Mouse (Mus musculus): ENCODE results near the gene Usp36. TPM values are rescaled to one million over a fixed set of nuclear protein-coding genes. Genes with fewer than 3 reads are reported as not detected.
A peak's percentile ranks its signal among the peaks of the same experiment; 100 is the strongest.

Gene Usp36
- polyA plus RNA-seq, 2 experiments, result 17.7 to 24.3 TPM

DNA sequence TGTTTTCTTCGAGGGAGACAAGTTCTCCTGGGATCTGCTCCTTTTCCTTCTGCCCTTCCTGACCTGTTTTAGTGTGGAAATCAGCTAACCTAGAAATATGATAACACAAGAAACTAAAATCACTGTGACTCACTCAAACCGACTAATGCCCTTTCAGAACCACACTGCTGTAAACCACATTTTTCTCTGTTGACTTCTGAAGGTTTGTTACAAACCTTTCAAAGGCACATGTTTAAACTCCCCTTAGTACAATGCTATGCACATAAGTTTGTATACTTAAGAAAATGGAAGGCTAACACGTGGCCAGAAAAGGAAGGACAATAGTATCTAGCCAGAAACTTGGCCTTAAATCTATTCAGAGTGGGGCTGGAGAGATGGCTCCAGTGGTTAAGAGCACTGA lies 56.1 kb downstream of the Usp36 start:
- Histone ChIP-seq H3K36me3 (ENCODE audit: control insufficient read depth, insufficient read depth, low read length) (no peaks in the 10 kb centered on the region), H3K9ac (ENCODE audit: low read depth, low read length, severe bottlenecking) (no peak overlapping the region), H3K4me1 (ENCODE audit: control insufficient read depth, insufficient read depth, low read length) (peaks cover 34% of the 10 kb centered on the region), H3K27ac (replicated peaks; ENCODE audit: low read depth, low read length) (no peak overlapping the region), H3K4me2 (replicated peaks; ENCODE audit: low read depth, low read length, severe bottlenecking) (no peak overlapping the region), H3K4me3 (replicated peaks; ENCODE audit: low read length) (no peak overlapping the region), H3K27me3 (ENCODE audit: control insufficient read depth, insufficient read depth, low read length) (no peaks in the 10 kb centered on the region), H3K9me3 (ENCODE audit: control insufficient read depth, low read length) (no peaks in the 10 kb centered on the region)
- DNase-seq (ENCODE audit: low spot score), result no peak
- TF ChIP-seq POLR2A (IDR thresholded peaks at IDR 0.05; ENCODE audit: borderline replicate concordance, extremely low read depth, insufficient read depth, insufficient read length), result no peak
- 63% methylated on average over 3 of the region's 3 CpGs for WGBS
- no peak for ATAC-seq (ENCODE audit: low FRiP score, low read depth)

DNA sequence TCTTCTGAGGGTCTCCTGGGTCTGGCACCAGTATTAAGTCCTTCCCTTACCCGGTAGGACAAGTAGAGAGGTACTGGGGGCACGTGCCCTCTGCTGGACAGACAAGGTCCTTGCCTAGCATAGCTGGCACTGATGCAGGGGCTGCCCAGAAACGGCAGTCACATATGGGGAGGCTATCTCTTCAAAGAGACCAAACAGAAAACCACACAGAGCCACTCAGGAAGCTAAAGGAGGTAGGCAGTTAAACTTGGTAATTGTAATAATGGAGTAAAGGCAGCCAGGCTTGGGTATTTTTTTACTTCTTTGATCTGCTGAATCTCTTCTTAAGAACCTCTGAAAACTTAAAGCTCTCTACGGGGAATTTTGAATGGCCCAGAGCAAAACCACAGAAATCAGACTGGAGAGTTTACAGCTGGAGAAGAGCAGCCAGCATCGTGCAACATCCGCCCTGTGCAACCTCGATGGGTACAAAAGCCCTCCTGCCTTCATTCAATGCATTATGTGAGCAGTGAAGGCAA lies 57.7 kb downstream of the Usp36 start:
- Histone ChIP-seq H3K4me3 (replicated peaks; ENCODE audit: low read length) (no peak overlapping the region), H3K36me3 (ENCODE audit: control insufficient read depth, insufficient read depth, low read length) (no peaks in the 10 kb centered on the region), H3K4me2 (replicated peaks; ENCODE audit: low read depth, low read length, severe bottlenecking) (no peak overlapping the region), H3K27ac (replicated peaks; ENCODE audit: low read depth, low read length) (no peak overlapping the region), H3K9me3 (ENCODE audit: control insufficient read depth, low read length) (no peaks in the 10 kb centered on the region), H3K9ac (ENCODE audit: low read depth, low read length, severe bottlenecking) (no peak overlapping the region), H3K4me1 (ENCODE audit: control insufficient read depth, insufficient read depth, low read length) (peaks cover 24% of the 10 kb centered on the region), H3K27me3 (ENCODE audit: control insufficient read depth, insufficient read depth, low read length) (no peaks in the 10 kb centered on the region)
- ATAC-seq (ENCODE audit: low FRiP score, low read depth) (0 out of 2 replicates have a peak, but pooled peaks have one; percentile 39), DNase-seq (ENCODE audit: low spot score) (no peak)
- 34% methylated on average over 7 of the region's 7 CpGs for WGBS
- TF ChIP-seq POLR2A (IDR thresholded peaks at IDR 0.05; ENCODE audit: borderline replicate concordance, extremely low read depth, insufficient read depth, insufficient read length), result no peak

DNA sequence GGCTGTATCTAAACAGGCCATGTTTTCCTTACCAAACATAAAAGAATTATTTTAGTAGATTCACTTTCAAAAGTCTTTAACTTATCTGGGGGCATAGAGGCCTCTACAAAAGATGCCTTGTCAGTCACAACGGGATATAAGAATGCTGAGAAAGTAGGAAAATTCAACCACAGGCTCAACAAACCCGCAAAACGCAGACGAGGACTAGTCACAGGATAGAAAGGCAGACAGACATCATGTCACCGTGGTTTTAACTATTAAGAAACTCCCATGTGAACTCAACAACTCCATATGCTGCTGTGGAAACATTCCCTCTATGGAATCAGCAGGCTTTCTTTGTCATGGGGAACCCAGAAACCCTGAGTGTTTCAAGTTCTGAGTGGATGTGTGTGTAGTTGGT lies 60.1 kb downstream of the Usp36 start:
- TF ChIP-seq POLR2A (IDR thresholded peaks at IDR 0.05; ENCODE audit: borderline replicate concordance, extremely low read depth, insufficient read depth, insufficient read length), result no peak
- Histone ChIP-seq H3K9me3 (ENCODE audit: control insufficient read depth, low read length) (no peaks in the 10 kb centered on the region), H3K4me2 (replicated peaks; ENCODE audit: low read depth, low read length, severe bottlenecking) (no peak overlapping the region), H3K4me3 (replicated peaks; ENCODE audit: low read length) (no peak overlapping the region), H3K9ac (ENCODE audit: low read depth, low read length, severe bottlenecking) (no peak overlapping the region), H3K27ac (replicated peaks; ENCODE audit: low read depth, low read length) (no peak overlapping the region), H3K27me3 (ENCODE audit: control insufficient read depth, insufficient read depth, low read length) (no peaks in the 10 kb centered on the region), H3K4me1 (ENCODE audit: control insufficient read depth, insufficient read depth, low read length) (peaks cover 14% of the 10 kb centered on the region), H3K36me3 (ENCODE audit: control insufficient read depth, insufficient read depth, low read length) (no peaks in the 10 kb centered on the region)
- DNase-seq (ENCODE audit: low spot score) (no peak), ATAC-seq (ENCODE audit: low FRiP score, low read depth) (no peak)
- WGBS, result 78% methylated on average over 5 of the region's 5 CpGs

DNA sequence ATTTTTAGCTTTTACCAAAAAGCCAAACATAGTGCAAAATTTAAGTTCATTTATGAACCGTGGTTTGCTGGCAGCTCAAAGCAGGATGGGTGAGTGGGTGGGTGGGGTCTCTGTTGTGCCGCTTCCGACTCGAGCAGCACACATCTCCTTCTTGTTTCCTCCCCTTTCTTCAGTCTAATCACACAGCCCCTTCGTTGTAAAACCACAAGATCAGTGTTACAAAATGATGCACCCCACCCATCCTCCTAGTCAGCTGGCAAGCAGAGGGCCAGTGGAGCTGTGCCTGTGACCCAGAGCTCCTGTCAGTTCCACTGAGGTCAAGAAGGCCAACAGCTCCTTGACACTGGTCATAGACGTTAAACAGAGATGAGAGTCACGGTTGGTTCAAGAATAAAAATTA lies 62.4 kb downstream of the Usp36 start:
- 70% methylated on average over 7 of the region's 7 CpGs for WGBS
- no peaks in the 10 kb centered on the region for H3K27me3 ChIP-seq (ENCODE audit: control insufficient read depth, insufficient read depth, low read length)
- peaks cover 13% of the 10 kb centered on the region for H3K4me1 ChIP-seq (ENCODE audit: control insufficient read depth, insufficient read depth, low read length)
- H3K9ac ChIP-seq (ENCODE audit: low read depth, low read length, severe bottlenecking), result no peak overlapping the region
- H3K4me3 ChIP-seq (replicated peaks; ENCODE audit: low read length), result no peak overlapping the region
- H3K9me3 ChIP-seq (ENCODE audit: control insufficient read depth, low read length), result no peaks in the 10 kb centered on the region
- H3K27ac ChIP-seq (replicated peaks; ENCODE audit: low read depth, low read length), result no peak overlapping the region
- no peak for TF ChIP-seq POLR2A (IDR thresholded peaks at IDR 0.05; ENCODE audit: borderline replicate concordance, extremely low read depth, insufficient read depth, insufficient read length)
- H3K36me3 ChIP-seq (ENCODE audit: control insufficient read depth, insufficient read depth, low read length), result no peaks in the 10 kb centered on the region
- no peak for DNase-seq (ENCODE audit: low spot score)
- no peak overlapping the region for H3K4me2 ChIP-seq (replicated peaks; ENCODE audit: low read depth, low read length, severe bottlenecking)
- ATAC-seq (ENCODE audit: low FRiP score, low read depth), result no peak

DNA sequence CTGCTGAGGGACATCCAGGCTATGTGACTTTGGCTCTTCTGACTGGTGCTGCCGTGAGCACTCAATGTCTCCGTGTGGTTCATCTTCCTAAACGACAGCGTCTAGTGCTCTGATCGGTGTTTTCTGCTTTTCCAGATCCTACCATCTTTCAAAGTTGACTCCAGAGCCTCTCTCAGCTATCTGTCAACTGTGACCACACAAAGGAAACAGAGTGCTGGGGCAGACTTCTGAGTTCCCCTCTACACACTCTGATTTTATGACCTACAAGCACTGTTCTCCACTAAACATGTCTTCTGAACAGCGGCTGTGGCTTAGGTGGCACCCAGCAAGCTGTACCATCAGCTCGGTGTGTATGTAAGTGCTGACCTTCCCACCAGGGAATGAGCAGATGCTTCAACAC lies 63.2 kb downstream of the Usp36 start:
- TF ChIP-seq POLR2A (IDR thresholded peaks at IDR 0.05; ENCODE audit: borderline replicate concordance, extremely low read depth, insufficient read depth, insufficient read length), result no peak
- 88% methylated on average over 7 of the region's 7 CpGs for WGBS
- H3K27ac ChIP-seq (replicated peaks; ENCODE audit: low read depth, low read length), result no peak overlapping the region
- H3K4me1 ChIP-seq (ENCODE audit: control insufficient read depth, insufficient read depth, low read length), result peaks cover 7% of the 10 kb centered on the region; the same call in 1 of the 2 replicates
- no peak overlapping the region for H3K4me3 ChIP-seq (replicated peaks; ENCODE audit: low read length)
- no peaks in the 10 kb centered on the region for H3K9me3 ChIP-seq (ENCODE audit: control insufficient read depth, low read length)
- no peaks in the 10 kb centered on the region for H3K36me3 ChIP-seq (ENCODE audit: control insufficient read depth, insufficient read depth, low read length)
- H3K27me3 ChIP-seq (ENCODE audit: control insufficient read depth, insufficient read depth, low read length), result no peaks in the 10 kb centered on the region
- ATAC-seq (ENCODE audit: low FRiP score, low read depth) (no peak), DNase-seq (ENCODE audit: low spot score) (no peak)
- H3K4me2 ChIP-seq (replicated peaks; ENCODE audit: low read depth, low read length, severe bottlenecking), result no peak overlapping the region
- no peak overlapping the region for H3K9ac ChIP-seq (ENCODE audit: low read depth, low read length, severe bottlenecking)

DNA sequence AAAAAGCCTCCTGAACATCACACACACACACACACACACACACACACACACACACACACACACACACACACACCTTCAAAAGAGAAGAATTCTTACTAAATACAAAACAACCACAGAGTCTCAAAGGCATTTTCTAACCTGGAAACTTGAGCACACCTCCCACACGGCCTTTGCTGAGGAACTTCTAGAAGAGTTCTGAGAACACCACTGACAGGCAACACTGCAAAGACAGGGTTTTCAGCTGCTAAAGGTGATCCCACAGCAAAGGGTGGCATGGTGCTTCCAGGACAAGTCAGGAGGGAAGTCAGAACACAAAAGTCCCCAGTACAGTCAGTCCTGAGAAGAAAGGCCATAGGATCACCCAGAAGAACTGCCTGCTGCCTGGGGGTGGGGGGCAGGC lies 64.2 kb downstream of the Usp36 start:
- no peaks in the 10 kb centered on the region for H3K27me3 ChIP-seq (ENCODE audit: control insufficient read depth, insufficient read depth, low read length)
- no peak overlapping the region for H3K4me2 ChIP-seq (replicated peaks; ENCODE audit: low read depth, low read length, severe bottlenecking)
- no peak for ATAC-seq (ENCODE audit: low FRiP score, low read depth)
- no peak for TF ChIP-seq POLR2A (IDR thresholded peaks at IDR 0.05; ENCODE audit: borderline replicate concordance, extremely low read depth, insufficient read depth, insufficient read length)
- no peak overlapping the region for H3K9ac ChIP-seq (ENCODE audit: low read depth, low read length, severe bottlenecking)
- DNase-seq (ENCODE audit: low spot score), result no peak
- H3K27ac ChIP-seq (replicated peaks; ENCODE audit: low read depth, low read length), result no peak overlapping the region; the same call in 1 of the 2 replicates
- H3K4me3 ChIP-seq (replicated peaks; ENCODE audit: low read length), result no peak overlapping the region
- peaks cover 7% of the 10 kb centered on the region; the same call in 1 of the 2 replicates for H3K4me1 ChIP-seq (ENCODE audit: control insufficient read depth, insufficient read depth, low read length)
- H3K36me3 ChIP-seq (ENCODE audit: control insufficient read depth, insufficient read depth, low read length), result no peaks in the 10 kb centered on the region
- no peaks in the 10 kb centered on the region for H3K9me3 ChIP-seq (ENCODE audit: control insufficient read depth, low read length)
- 58% methylated on average over 1 of the region's 1 CpGs for WGBS
